Mouse (Mus musculus) heart, postnatal 36 days (tissue): ENCODE measurements around the gene Nhlrc3. TPM values are rescaled to one million over a fixed set of nuclear protein-coding genes. Genes with fewer than 3 reads are reported as not detected.

Experiments used
- DNase-seq, 2 experiments: peaks; one replicate each; pipeline ENCODE4 v3.0.0; 2021 to 2022
- intact Hi-C: fragments of 180-260 bp; cut with DNase I; formaldehyde crosslinking; loops from one replicate; pipeline ENCODE4 v1.15.1; 2025
- total RNA-seq, 2 experiments: library from RNA; stranded (reverse); gene quantifications; 2 replicates each; pipeline ENCODE4 v1.2.3; 2021

Nhlrc3 gene
- total RNA-seq, 2 experiments from 2014 or later: 5.5 to 6.6 TPM

GRCm38 (mm10) chr3:53460106-53460505, 3.0 kb downstream of the Nhlrc3 start:
- no peak for DNase-seq
- intact Hi-C loops: loop anchor here (5.0 to 10.0 kb wide), 3 partner anchors 443 to 1895 kb away; partner anchors contain the start of genes Cog6, Foxo1 and Setd7

GRCm38 (mm10) chr3:53457750-53458149, 5.4 kb downstream of the Nhlrc3 start:
- no peak for DNase-seq
- intact Hi-C loops: no loop called here

- DNase-seq: no peak
- intact Hi-C loops: no loop called here
Observed at GRCm38 (mm10) chr3:53454984-53455383, 8.1 kb downstream of the Nhlrc3 start.

- intact Hi-C loops: no loop called here
- DNase-seq: no peak
Observed at GRCm38 (mm10) chr3:53454561-53454960, 8.6 kb downstream of the Nhlrc3 start.

- no peak for DNase-seq
- intact Hi-C loops: no loop called here
Observed at GRCm38 (mm10) chr3:53454005-53454404, 9.1 kb downstream of the Nhlrc3 start.

- DNase-seq: no peak
- intact Hi-C loops: no loop called here
Observed at GRCm38 (mm10) chr3:53453346-53453745, 9.8 kb downstream of the Nhlrc3 start.

GRCm38 (mm10) chr3:53452351-53452750, 10.8 kb downstream of the Nhlrc3 start:
- DNase-seq: no peak
- intact Hi-C loops: no loop called here

- intact Hi-C loops: no loop called here
- no peak for DNase-seq
Observed at GRCm38 (mm10) chr3:53450666-53451065, 12.5 kb downstream of the Nhlrc3 start.

- intact Hi-C loops: loop anchor here (1.0 to 10.0 kb wide), 3 partner anchors 201 to 419 kb away; no protein-coding TSS in a partner anchor
- DNase-seq: peak; percentile 23 to 26
Observed at GRCm38 (mm10) chr3:53448208-53448607, 14.9 kb downstream of the Nhlrc3 start.

- no peak for DNase-seq
- intact Hi-C loops: loop anchor here (5.0 to 10.0 kb wide), 2 partner anchors 200 to 292 kb away; no protein-coding TSS in a partner anchor
Observed at GRCm38 (mm10) chr3:53446801-53447200, 16.3 kb downstream of the Nhlrc3 start.

- intact Hi-C loops: loop anchor here (5.0 to 10.0 kb wide), 2 partner anchors 198 to 291 kb away; no protein-coding TSS in a partner anchor
- no peak for DNase-seq
Observed at GRCm38 (mm10) chr3:53445540-53445939, 17.6 kb downstream of the Nhlrc3 start.

GRCm38 (mm10) chr3:53436550-53436949, 26.6 kb downstream of the Nhlrc3 start:
- intact Hi-C loops: no loop called here

GRCm38 (mm10) chr3:53434610-53435009, 28.5 kb downstream of the Nhlrc3 start:
- intact Hi-C loops: no loop called here
- DNase-seq: no peak

More at GRCm38 (mm10) chr3:53436550-53436949, 26.6 kb downstream of the Nhlrc3 start:
- no peak for DNase-seq

GRCm38 (mm10) chr3:53423576-53423975, 39.6 kb downstream of the Nhlrc3 start:
- intact Hi-C loops: no loop called here
- DNase-seq: no peak

- intact Hi-C loops: no loop called here
- DNase-seq: no peak
Observed at GRCm38 (mm10) chr3:53422691-53423090, 40.4 kb downstream of the Nhlrc3 start.

GRCm38 (mm10) chr3:53421656-53422055, 41.5 kb downstream of the Nhlrc3 start:
- no peak for DNase-seq
- intact Hi-C loops: no loop called here

GRCm38 (mm10) chr3:53417701-53418100, 45.4 kb downstream of the Nhlrc3 start:
- intact Hi-C loops: no loop called here

GRCm38 (mm10) chr3:53416036-53416506, 47.1 kb downstream of the Nhlrc3 start:
- intact Hi-C loops: no loop called here
- DNase-seq: no peak

More at GRCm38 (mm10) chr3:53417701-53418100, 45.4 kb downstream of the Nhlrc3 start:
- DNase-seq: no peak

GRCm38 (mm10) chr3:53413959-53414358, 49.2 kb downstream of the Nhlrc3 start:
- no peak for DNase-seq
- intact Hi-C loops: no loop called here

GRCm38 (mm10) chr3:53413465-53413864, 49.7 kb downstream of the Nhlrc3 start:
- DNase-seq: no peak
- intact Hi-C loops: no loop called here

GRCm38 (mm10) chr3:53412259-53412658, 50.9 kb downstream of the Nhlrc3 start:
- intact Hi-C loops: no loop called here
- DNase-seq: no peak

- DNase-seq: no peak
- intact Hi-C loops: no loop called here
Observed at GRCm38 (mm10) chr3:53410031-53410430, 53.1 kb downstream of the Nhlrc3 start.

GRCm38 (mm10) chr3:53407145-53407544, 56.0 kb downstream of the Nhlrc3 start:
- intact Hi-C loops: no loop called here
- DNase-seq: no peak
